Mouse (Mus musculus) heart, embryonic 14.5 days (tissue): ENCODE measurements around the gene Mapk3. TPM values are rescaled to one million over a fixed set of nuclear protein-coding genes. Genes with fewer than 3 reads are reported as not detected.

Experiments
- ATAC-seq: fragments of 200-750 bp; cut with Nextera tagmentation; 2 replicates; pipeline ENCODE4 v1.8.0; 2017; ENCODE audit warnings: low read depth, moderate TSS enrichment; ENCODE audit not compliant: insufficient number of reproducible peaks, insufficient read depth, low FRiP score
- H3K27ac ChIP-seq, 2 experiments: fragments of 200-500 bp in 1 of 2; fragments of 300-500 bp in 1 of 2; sonication (generic) in 1 of 2; replicated peaks in 1 of 2; 2 replicates each; pipeline ENCODE4 v1.5.1; 2012 to 2014; ENCODE audit warnings: low read depth in 2 of 2, low read length in 2 of 2, control low read depth in 1 of 2, mild to moderate bottlenecking in 1 of 2, mixed read lengths in 1 of 2; ENCODE audit not compliant: control insufficient read depth in 1 of 2, insufficient read depth in 1 of 2
- H3K27me3 ChIP-seq: fragments of 300-500 bp; sonication (generic); 2 replicates; pipeline ENCODE4 v1.6.1; 2014; ENCODE audit warnings: mild to moderate bottlenecking, low read length, control low read depth; ENCODE audit not compliant: control insufficient read depth, insufficient read depth
- H3K36me3 ChIP-seq: fragments of 300-500 bp; sonication (generic); 2 replicates; pipeline ENCODE4 v1.6.1; 2014; ENCODE audit warnings: mild to moderate bottlenecking, control low read depth, low read length, mixed read lengths; ENCODE audit not compliant: control insufficient read depth, insufficient read depth
- H3K4me1 ChIP-seq, 2 experiments: fragments of 200-500 bp in 1 of 2; fragments of 300-500 bp in 1 of 2; sonication (generic) in 1 of 2; 2 replicates each; pipeline ENCODE4 v1.6.1; 2012 to 2014; ENCODE audit warnings: low read length in 2 of 2, control low read depth in 1 of 2, mixed read lengths in 1 of 2; ENCODE audit not compliant: control insufficient read depth in 2 of 2, insufficient read depth in 2 of 2
- H3K4me2 ChIP-seq: fragments of 300-500 bp; sonication (generic); 2 replicates; pipeline ENCODE4 v1.6.1; 2014; ENCODE audit warnings: mild to moderate bottlenecking, low read length
- H3K4me3 ChIP-seq, 2 experiments: fragments of 200-500 bp in 1 of 2; fragments of 300-500 bp in 1 of 2; sonication (generic) in 1 of 2; 2 replicates each; pipeline ENCODE4 v1.5.1; 2012 to 2014; ENCODE audit warnings: low read length in 2 of 2, mild to moderate bottlenecking in 2 of 2, control low read depth in 1 of 2, low read depth in 1 of 2, moderate library complexity in 1 of 2; ENCODE audit not compliant: control insufficient read depth in 1 of 2, insufficient read depth in 1 of 2
- H3K9ac ChIP-seq: fragments of 300-500 bp; sonication (generic); 2 replicates; pipeline ENCODE4 v1.6.1; 2014; ENCODE audit warnings: mild to moderate bottlenecking, low read length
- H3K9me3 ChIP-seq: fragments of 300-500 bp; sonication (generic); 2 replicates; pipeline ENCODE4 v1.6.1; 2016; ENCODE audit warnings: low read length, control low read depth; ENCODE audit not compliant: control insufficient read depth
- WGBS: fragments of 180-500 bp; shearing (Covaris S2); extraction: QIAGEN DNeasy Blood & Tissue Kit; methylation state at CpG from one replicate; pipeline ENCODE4 v1.1.7; 2014; 5-methylcytosine and 5-hydroxymethylcytosine counted together
- polyA plus RNA-seq: library from polyadenylated mRNA; unstranded; fragments of >200 nt; fragmentation: Nextera tagmentation; extraction: Ambion mirVana; gene quantifications from 2 replicates; pipeline ENCODE4 v1.2.1, GENCODE M21; 2014

Gene Mapk3
- polyA plus RNA-seq, 1 experiment from 2014 or later = 57.3 TPM

- Histone ChIP-seq H3K4me2 (peak overlapping the region; percentile 86), H3K27ac (0 out of 4 replicates have a peak overlapping the region, but pooled peaks of 1 of the 2 experiments have one; percentile 11), H3K36me3 (peaks cover 24% of the 10 kb centered on the region), H3K4me1 (peaks cover 4 to 17% of the 10 kb centered on the region in 2 experiments; a peak in 3 of 4 replicates), H3K9ac (peak overlapping the region; percentile 78; the same call in 1 of the 2 replicates), H3K9me3 (no peaks in the 10 kb centered on the region), H3K27me3 (no peaks in the 10 kb centered on the region), H3K4me3 (no peak overlapping the region)
- 50% methylated on average over 4 of the region's 4 CpGs for WGBS
- ATAC-seq = no peak
Measured at GRCm38 (mm10) chr7:126807405-126807804, 48.0 kb downstream of the Mapk3 start.

DNA sequence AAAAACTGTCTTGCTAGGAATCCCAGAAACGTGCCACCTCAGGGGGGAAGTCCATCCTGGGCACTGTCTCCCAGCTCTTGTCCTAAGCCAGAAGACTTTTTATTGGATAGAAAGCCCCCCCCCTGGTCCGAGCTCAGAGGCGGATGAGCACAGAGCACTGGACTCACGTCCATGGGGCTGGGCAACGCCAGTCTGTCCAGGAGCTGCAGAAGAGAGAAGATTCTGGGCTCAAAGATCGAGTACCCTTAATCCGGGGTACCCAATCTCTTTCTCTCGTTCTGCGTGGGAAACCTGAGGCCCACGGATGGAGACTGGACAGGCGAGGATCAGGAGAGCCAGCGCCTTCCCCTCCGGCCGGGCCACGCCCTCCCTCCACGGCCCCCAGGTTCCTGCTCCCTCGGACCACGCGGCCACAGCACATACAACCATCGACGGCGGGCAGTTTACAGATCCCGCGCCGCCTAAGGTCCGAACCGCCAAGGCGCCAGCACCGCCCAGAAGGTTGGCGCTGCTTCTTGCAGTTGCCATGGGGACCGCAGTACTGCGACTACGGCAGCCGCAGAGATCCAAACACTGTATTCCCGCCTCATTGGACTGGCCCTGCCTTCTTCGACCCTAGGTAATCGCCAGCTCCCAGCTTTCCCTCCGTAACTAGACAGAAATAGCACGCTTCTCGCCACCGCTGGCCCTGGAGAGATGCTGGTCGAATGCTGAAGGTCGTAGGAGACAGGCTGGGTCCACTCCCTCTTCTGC is 49.5 kb downstream of the Mapk3 start:
- Histone ChIP-seq H3K9me3 (no peaks in the 10 kb centered on the region), H3K4me3 (peak overlapping the region; percentile 52 to 56), H3K27me3 (no peaks in the 10 kb centered on the region), H3K36me3 (peaks cover 12% of the 10 kb centered on the region), H3K27ac (peak overlapping the region; percentile 88), H3K9ac (peak overlapping the region; percentile 78), H3K4me2 (peak overlapping the region; percentile 86), H3K4me1 (peaks cover 4 to 17% of the 10 kb centered on the region in 2 experiments; a peak in 3 of 4 replicates)
- WGBS = under 1% methylated on average over 43 of the region's 43 CpGs
- ATAC-seq = peak; percentile 84

GRCm38 (mm10) chr7:126809723-126810369 is 50.4 kb downstream of the Mapk3 start:
- H3K27me3 ChIP-seq = no peaks in the 10 kb centered on the region
- peaks cover 8% of the 10 kb centered on the region; the same call in 1 of the 2 replicates for H3K36me3 ChIP-seq
- H3K9ac ChIP-seq = peak overlapping the region; percentile 78
- peak overlapping the region; percentile 86 for H3K4me2 ChIP-seq
- H3K9me3 ChIP-seq = no peaks in the 10 kb centered on the region
- WGBS = 43% methylated on average over 5 of the region's 5 CpGs
- no peak overlapping the region for H3K4me3 ChIP-seq
- H3K27ac ChIP-seq = peak overlapping the region; percentile 88; a peak in 3 of 4 replicates
- ATAC-seq = no peak
- H3K4me1 ChIP-seq = peaks cover 4 to 17% of the 10 kb centered on the region in 2 experiments; a peak in 3 of 4 replicates

Other genes starting within 250 kb of the Mapk3 start
- 112 and 116 TPM in 2 replicates for gene Eif3c, start 193.2 kb upstream of the Mapk3 start, polyA plus RNA-seq
- gene Apobr, start 174.7 kb upstream of the Mapk3 start, polyA plus RNA-seq = 0.53 and 0.81 TPM in 2 replicates
- gene Cln3, start 173.8 kb upstream of the Mapk3 start, polyA plus RNA-seq = 14.2 and 21.8 TPM in 2 replicates
- gene Il27, start 164.7 kb upstream of the Mapk3 start, polyA plus RNA-seq = not detected in 2 replicates
- 7.4 and 10.9 TPM in 2 replicates for gene Nupr1, start 128.7 kb upstream of the Mapk3 start, polyA plus RNA-seq
- gene Sgf29, start 110.3 kb upstream of the Mapk3 start, polyA plus RNA-seq = 22.4 and 30.2 TPM in 2 replicates
- 12.3 and 13.5 TPM in 2 replicates for gene Sult1a1, start 83.2 kb upstream of the Mapk3 start, polyA plus RNA-seq
- 91.7 and 102 TPM in 2 replicates for gene Bola2, start 64.2 kb upstream of the Mapk3 start, polyA plus RNA-seq
- gene Slx1b, start 63.8 kb upstream of the Mapk3 start, polyA plus RNA-seq = 4.6 and 5.5 TPM in 2 replicates
- 10.2 and 13.7 TPM in 2 replicates for gene Coro1a, start 51.8 kb upstream of the Mapk3 start, polyA plus RNA-seq
- gene Gdpd3, start 6.7 kb downstream of the Mapk3 start, polyA plus RNA-seq = 0.67 and 2.7 TPM in 2 replicates
- 102 and 121 TPM in 2 replicates for gene Ypel3, start 17.4 kb downstream of the Mapk3 start, polyA plus RNA-seq
- 0.26 TPM in 1 of 2 replicates, not detected in the other for gene Tbx6, start 21.9 kb downstream of the Mapk3 start, polyA plus RNA-seq
- 132 and 146 TPM in 2 replicates for gene Ppp4c, start 32.9 kb downstream of the Mapk3 start, polyA plus RNA-seq
- 0.81 and 1.2 TPM in 2 replicates for gene Fam57b, start 38.1 kb downstream of the Mapk3 start, polyA plus RNA-seq
- not detected in 2 replicates for gene 4930451I11Rik, start 72.0 kb downstream of the Mapk3 start, polyA plus RNA-seq
- gene Doc2a, start 87.8 kb downstream of the Mapk3 start, polyA plus RNA-seq = 0.14 TPM in 1 of 2 replicates, not detected in the other
- 10.7 and 11.5 TPM in 2 replicates for gene Hirip3, start 102.4 kb downstream of the Mapk3 start, polyA plus RNA-seq
- 47.9 and 51.9 TPM in 2 replicates for gene Ino80e, start 102.8 kb downstream of the Mapk3 start, polyA plus RNA-seq
- 19.8 and 21.7 TPM in 2 replicates for gene Taok2, start 125.1 kb downstream of the Mapk3 start, polyA plus RNA-seq
- gene Tmem219, start 163.3 kb downstream of the Mapk3 start, polyA plus RNA-seq = 21.6 and 22.7 TPM in 2 replicates
- gene Kctd13, start 169.3 kb downstream of the Mapk3 start, polyA plus RNA-seq = 11.3 and 11.9 TPM in 2 replicates
- not detected in 2 replicates for gene Asphd1, start 190.0 kb downstream of the Mapk3 start, polyA plus RNA-seq
- gene Sez6l2, start 191.0 kb downstream of the Mapk3 start, polyA plus RNA-seq = 0.86 and 1.4 TPM in 2 replicates
- 68.5 and 74.6 TPM in 2 replicates for gene Cdipt, start 216.3 kb downstream of the Mapk3 start, polyA plus RNA-seq
- 0.86 and 1.6 TPM in 2 replicates for gene Cdiptos, start 216.5 kb downstream of the Mapk3 start, polyA plus RNA-seq